1 mouse cellular context compared by ENCODE assay signal in genomic region chr9:116208169-116208904, GRCm38 (mm10).
TF ChIP-seq lines count a peak whose summit lies in the region.

No protein-coding gene starts in this region.

TF ChIP-seq in CH12.LX, 34 proteins besides CTCF, POLR2A, EP300 and RAD21 (continued from another document):
- TF ChIP-seq KAT2A (IDR thresholded peaks at IDR 0.05; ENCODE audit: insufficient replicate concordance, low read length) (no peak), PAX5 (IDR thresholded peaks at IDR 0.05; ENCODE audit: low read length) (no peak), SIN3A (IDR thresholded peaks at IDR 0.05; ENCODE audit: low read length) (0 out of 2 replicates have a peak, but pooled peaks have one; percentile 38), CHD2 (IDR thresholded peaks at IDR 0.05; ENCODE audit: low read length) (no peak)
TF ChIP-seq in CH12.LX: peak in this region for 16.
